Mouse (Mus musculus) C2C12 (cell line): ENCODE measurements around the gene Tssk6.

Source experiments
- CTCF ChIP-seq: IDR thresholded peaks from one replicate; pipeline ENCODE4 v1.5.1; 2011; ENCODE audit not compliant: control insufficient read depth, insufficient read depth, insufficient read length
- USF1 ChIP-seq: IDR thresholded peaks from one replicate; pipeline ENCODE4 v1.6.1; 2011; ENCODE audit warnings: low read depth, mild to moderate bottlenecking, control low read depth, moderate library complexity

GRCm38 (mm10) chr8:69933811-69934210 lies 31.8 kb downstream of the Tssk6 start:
- TF ChIP-seq CTCF: no peak
- TF ChIP-seq USF1: no peak
